Mouse (Mus musculus) MEL (cell line): ENCODE results near the gene Tubb1. TPM values are rescaled to one million over a fixed set of nuclear protein-coding genes. Genes with fewer than 3 reads are reported as not detected.
A peak's percentile ranks its signal among the peaks of the same experiment; 100 is the strongest.

ENCODE experiments used
- DNase-seq: peaks from one replicate; pipeline ENCODE4 v3.0.0; 2011; ENCODE audit warnings: low read depth, low spot score
- H3K27ac ChIP-seq: 2 replicates; pipeline ENCODE4 v1.5.1; 2012; ENCODE audit warnings: low read depth, mild to moderate bottlenecking, control low read depth, low read length, moderate library complexity; ENCODE audit not compliant: control insufficient read depth
- H3K27me3 ChIP-seq, 2 experiments: fragments of 150-350 bp in 1 of 2; sonication (generic) in 1 of 2; 2 replicates each; pipeline ENCODE4 v1.6.1; 2012; ENCODE audit warnings: low read length in 2 of 2, mild to moderate bottlenecking in 2 of 2, improper control_type of control experiment in 1 of 2, moderate library complexity in 1 of 2; ENCODE audit not compliant: insufficient read depth in 2 of 2, control insufficient read depth in 1 of 2
- H3K36me3 ChIP-seq, 2 experiments: 2 replicates each; pipeline ENCODE4 v1.6.1; 2012 to 2014; ENCODE audit warnings: low read length in 2 of 2, improper control_type of control experiment in 1 of 2, inconsistent platforms in 1 of 2, mild to moderate bottlenecking in 1 of 2; ENCODE audit not compliant: insufficient read depth in 2 of 2, control insufficient read depth in 1 of 2
- H3K4me1 ChIP-seq, 2 experiments: fragments of 150-350 bp in 1 of 2; sonication (generic) in 1 of 2; 2 replicates each; pipeline ENCODE4 v1.6.1; 2012; ENCODE audit warnings: low read length in 2 of 2, improper control_type of control experiment in 1 of 2, mild to moderate bottlenecking in 1 of 2; ENCODE audit not compliant: insufficient read depth in 2 of 2, control insufficient read depth in 1 of 2
- H3K4me3 ChIP-seq, 2 experiments: fragments of 150-350 bp in 1 of 2; sonication (generic) in 1 of 2; 2 replicates each; pipeline ENCODE4 v1.5.1; 2012; ENCODE audit warnings: low read depth in 2 of 2, low read length in 2 of 2, mild to moderate bottlenecking in 2 of 2, moderate library complexity in 2 of 2, control low read depth in 1 of 2, improper control_type of control experiment in 1 of 2; ENCODE audit not compliant: control insufficient read depth in 1 of 2, insufficient read depth in 1 of 2
- H3K79me2 ChIP-seq: 2 replicates; pipeline ENCODE4 v1.6.1; 2012; ENCODE audit warnings: mild to moderate bottlenecking, low read length, moderate library complexity; ENCODE audit not compliant: control insufficient read depth, poor library complexity, insufficient read depth
- H3K9ac ChIP-seq: 2 replicates; pipeline ENCODE4 v1.6.1; 2012; ENCODE audit warnings: low read depth, mild to moderate bottlenecking, control low read depth, low read length, moderate library complexity; ENCODE audit not compliant: control insufficient read depth, poor library complexity, severe bottlenecking
- H3K9me3 ChIP-seq: fragments of 150-350 bp; sonication (generic); replicated peaks from 2 replicates; pipeline ENCODE4 v1.6.1; 2012; ENCODE audit warnings: mild to moderate bottlenecking, low read length, improper control_type of control experiment, moderate library complexity; ENCODE audit not compliant: insufficient read depth
- CTCF ChIP-seq, 3 experiments: IDR thresholded peaks in 2 of 3; conservative IDR thresholded peaks in 1 of 3; 2 replicates each; pipeline ENCODE4 v1.5.1; 2011 to 2012; ENCODE audit warnings: low read length in 3 of 3, low read depth in 2 of 3, mild to moderate bottlenecking in 2 of 3, improper control_type of control experiment in 1 of 3, inconsistent platforms in 1 of 3, mixed read lengths in 1 of 3, moderate library complexity in 1 of 3; ENCODE audit not compliant: control insufficient read depth in 1 of 3, insufficient read depth in 1 of 3, poor library complexity in 1 of 3, severe bottlenecking in 1 of 3
- ELF1 ChIP-seq: IDR thresholded peaks from 2 replicates; pipeline ENCODE4 v1.6.1; 2014; ENCODE audit warnings: low read depth, mild to moderate bottlenecking, inconsistent platforms, low read length, improper control_type of control experiment, moderate library complexity
- GABPA ChIP-seq: IDR thresholded peaks from 2 replicates; pipeline ENCODE4 v1.6.1; 2012; ENCODE audit warnings: low read depth, mild to moderate bottlenecking, inconsistent platforms, low read length, improper control_type of control experiment, moderate library complexity
- HCFC1 ChIP-seq: IDR thresholded peaks from 2 replicates; pipeline ENCODE4 v1.6.1; 2012; ENCODE audit warnings: low read depth, mild to moderate bottlenecking, inconsistent platforms, low read length, improper control_type of control experiment, moderate library complexity
- JUND ChIP-seq: IDR thresholded peaks from 2 replicates; pipeline ENCODE4 v1.6.1; 2011; ENCODE audit warnings: low read depth, mild to moderate bottlenecking, improper control_type of control experiment, low read length
- MAZ ChIP-seq: IDR thresholded peaks from 2 replicates; pipeline ENCODE4 v1.6.1; 2012; ENCODE audit warnings: low read depth, mild to moderate bottlenecking, inconsistent platforms, low read length, improper control_type of control experiment
- MEF2A ChIP-seq: IDR thresholded peaks from 2 replicates; pipeline ENCODE4 v1.6.1; 2014; ENCODE audit warnings: low read depth, mild to moderate bottlenecking, inconsistent platforms, low read length, improper control_type of control experiment; ENCODE audit not compliant: poor library complexity, insufficient replicate concordance, severe bottlenecking; ENCODE audit errors: extremely low read depth
- MYC ChIP-seq: IDR thresholded peaks from 2 replicates; pipeline ENCODE4 v1.6.1; 2011; ENCODE audit warnings: low read depth, mild to moderate bottlenecking, low read length, improper control_type of control experiment, moderate library complexity
- RCOR1 ChIP-seq: IDR thresholded peaks from 2 replicates; pipeline ENCODE4 v1.6.1; 2012; ENCODE audit warnings: low read depth, mild to moderate bottlenecking, inconsistent platforms, low read length, improper control_type of control experiment
- SMC3 ChIP-seq: IDR thresholded peaks from 2 replicates; pipeline ENCODE4 v1.6.1; 2011; ENCODE audit warnings: low read depth, low read length, improper control_type of control experiment
- TBP ChIP-seq: IDR thresholded peaks from 2 replicates; pipeline ENCODE4 v1.8.0; 2011; ENCODE audit warnings: low read depth, low read length, improper control_type of control experiment
- TCF12 ChIP-seq: IDR thresholded peaks from 2 replicates; pipeline ENCODE4 v1.6.1; 2014; ENCODE audit warnings: low read depth, mild to moderate bottlenecking, inconsistent platforms, low read length, improper control_type of control experiment, moderate library complexity
- USF1 ChIP-seq: IDR thresholded peaks from 2 replicates; pipeline ENCODE4 v1.6.1; 2014; ENCODE audit warnings: low read depth, mild to moderate bottlenecking, inconsistent platforms, low read length, improper control_type of control experiment, moderate library complexity
- USF2 ChIP-seq, 2 experiments: IDR thresholded peaks; 2 replicates each; pipeline ENCODE4 v1.6.1; 2011 to 2012; ENCODE audit warnings: improper control_type of control experiment in 2 of 2, low read length in 2 of 2, borderline replicate concordance in 1 of 2, inconsistent platforms in 1 of 2, low read depth in 1 of 2, mild to moderate bottlenecking in 1 of 2; ENCODE audit not compliant: insufficient read depth in 1 of 2
- ZC3H11A ChIP-seq: IDR thresholded peaks from 2 replicates; pipeline ENCODE4 v1.6.1; 2012; ENCODE audit warnings: low read depth, mild to moderate bottlenecking, inconsistent platforms, low read length, improper control_type of control experiment
- polyA plus RNA-seq, 2 experiments: library from polyadenylated mRNA; stranded (reverse) in 1 of 2; unstranded in 1 of 2; fragments of >175 nt in 1 of 2; fragments of >200 nt in 1 of 2; gene quantifications; 2 replicates each; pipeline versions ENCODE4 v1.2.1 to v1.2.4; 2012; ENCODE audit warnings: low replicate concordance in 2 of 2, low read depth in 1 of 2; ENCODE audit not compliant: insufficient read length in 2 of 2, insufficient read depth in 1 of 2, missing spikeins in 1 of 2
- total RNA-seq: library from RNA; depleted of rRNA; stranded (reverse); fragments of 300-350 nt; gene quantifications from 2 replicates; pipeline ENCODE4 v1.2.3, GENCODE M21; 2012

Gene Tubb1
- total and polyA plus RNA-seq, 3 experiments, result 2.6 to 3.1 TPM; not detected in 1

GRCm38 (mm10) chr2:174434943-174435342 lies 15.6 kb upstream of the Tubb1 start:
- Histone ChIP-seq H3K9ac (no peak overlapping the region), H3K9me3 (no peaks in the 10 kb centered on the region), H3K79me2 (peaks cover 4% of the 10 kb centered on the region; the same call in 1 of the 2 replicates), H3K27me3 (no peaks in the 10 kb centered on the region), H3K27ac (no peak overlapping the region), H3K4me3 (no peak overlapping the region), H3K36me3 (peaks cover 0 to 16% of the 10 kb centered on the region in 2 experiments; a peak in 2 of 4 replicates), H3K4me1 (peaks cover 5 to 32% of the 10 kb centered on the region in 2 experiments; a peak in 3 of 4 replicates)
- TF ChIP-seq USF2 (IDR thresholded peaks at IDR 0.05; ENCODE audit: borderline replicate concordance in 1 of 2, insufficient read depth in 1 of 2, low read depth in 1 of 2, low read length in 2 of 2) (no peak), MYC (no peak), SMC3 (no peak), HCFC1 (no peak), TBP (no peak), JUND (no peak)
- no peak for DNase-seq

GRCm38 (mm10) chr2:174436076-174436701 lies 14.3 kb upstream of the Tubb1 start:
- TF ChIP-seq TCF12 (no peak), MYC (no peak), USF1 (no peak), MEF2A (no peak), SMC3 (no peak), ELF1 (peak; percentile 18; the same call in 1 of the 2 replicates), MAZ (no peak), CTCF (IDR thresholded peaks at IDR 0.05 in 2 of 3, conservative IDR thresholded peaks at IDR 0.05 in 1 of 3; ENCODE audit: control insufficient read depth in 1 of 3, insufficient read depth in 1 of 3, low read depth in 2 of 3, low read length in 3 of 3, poor library complexity in 1 of 3, severe bottlenecking in 1 of 3) (no peak), GABPA (no peak), USF2 (IDR thresholded peaks at IDR 0.05; ENCODE audit: borderline replicate concordance in 1 of 2, insufficient read depth in 1 of 2, low read depth in 1 of 2, low read length in 2 of 2) (no peak), TBP (peak; percentile 83), ZC3H11A (no peak), RCOR1 (no peak)
- TF ChIP-seq, all 39 proteins: peak for 2
- peaks cover 4% of the 10 kb centered on the region; the same call in 1 of the 2 replicates for H3K79me2 ChIP-seq
- H3K27ac ChIP-seq, result no peak overlapping the region
- H3K4me3 ChIP-seq, result no peak overlapping the region
- H3K9me3 ChIP-seq, result no peaks in the 10 kb centered on the region
- H3K27me3 ChIP-seq, result no peaks in the 10 kb centered on the region
- peak; percentile 90 for DNase-seq
- H3K9ac ChIP-seq, result no peak overlapping the region
- peaks cover 0 to 16% of the 10 kb centered on the region in 2 experiments; a peak in 2 of 4 replicates for H3K36me3 ChIP-seq
- peaks cover 5 to 32% of the 10 kb centered on the region in 2 experiments; a peak in 3 of 4 replicates for H3K4me1 ChIP-seq
